Mouse (Mus musculus) ES-Bruce4 (cell line): ENCODE measurements at regions not wholly inside any gene's neighbourhood (a gene's known extent, or its start where the extent isn't known, plus 50 kb on each side); places are given as distances from the start of the nearest gene placed in this dataset.

Experiments used
- H3K27ac ChIP-seq: 2 replicates; pipeline ENCODE4 v1.5.1; 2012; ENCODE audit warnings: low read length, inconsistent platforms; ENCODE audit not compliant: insufficient read depth
- H3K27me3 ChIP-seq: 2 replicates; pipeline ENCODE4 v1.6.1; 2012; ENCODE audit warnings: mild to moderate bottlenecking, low read length, inconsistent platforms; ENCODE audit not compliant: control insufficient read depth, poor library complexity, insufficient read depth, severe bottlenecking
- H3K36me3 ChIP-seq: 2 replicates; pipeline ENCODE4 v1.6.1; 2012; ENCODE audit warnings: inconsistent platforms, mild to moderate bottlenecking, low read length, moderate library complexity; ENCODE audit not compliant: control insufficient read depth, poor library complexity, insufficient read depth, severe bottlenecking
- H3K4me1 ChIP-seq: one replicate; pipeline ENCODE4 v1.8.1; 2011; ENCODE audit warnings: low read length; ENCODE audit not compliant: control insufficient read depth, insufficient read depth
- H3K4me3 ChIP-seq: 2 replicates; pipeline ENCODE4 v1.5.1; 2011; ENCODE audit warnings: low read depth, mild to moderate bottlenecking, low read length
- H3K9ac ChIP-seq: 2 replicates; pipeline ENCODE4 v1.6.1; 2012; ENCODE audit warnings: low read depth, mild to moderate bottlenecking, inconsistent platforms; ENCODE audit not compliant: poor library complexity, severe bottlenecking
- H3K9me3 ChIP-seq: replicated peaks from 2 replicates; pipeline ENCODE4 v1.6.1; 2012; ENCODE audit warnings: mild to moderate bottlenecking, low read length, inconsistent platforms; ENCODE audit not compliant: control insufficient read depth, poor library complexity, insufficient read depth, severe bottlenecking
- CTCF ChIP-seq: IDR thresholded peaks from one replicate; pipeline ENCODE4 v1.8.1; 2011; ENCODE audit warnings: low read depth, low read length
- EP300 ChIP-seq: IDR thresholded peaks from 2 replicates; pipeline ENCODE4 v1.6.1; 2011; ENCODE audit warnings: low read depth, low read length; ENCODE audit not compliant: insufficient read depth
- POLR2A ChIP-seq: IDR thresholded peaks from one replicate; pipeline ENCODE4 v1.8.1; 2011; ENCODE audit warnings: low read length; ENCODE audit not compliant: insufficient read depth

- TF ChIP-seq EP300: no peak
- TF ChIP-seq CTCF: no peak
- no peak for TF ChIP-seq POLR2A
- H3K27ac ChIP-seq: no peak overlapping the region
- H3K4me1 ChIP-seq: no peaks in the 10 kb centered on the region
- H3K4me3 ChIP-seq: no peak overlapping the region
- no peak overlapping the region for H3K9ac ChIP-seq
- H3K9me3 ChIP-seq: no peaks in the 10 kb centered on the region
- no peaks in the 10 kb centered on the region; the same call in 1 of the 2 replicates for H3K27me3 ChIP-seq
- no peaks in the 10 kb centered on the region for H3K36me3 ChIP-seq
These were observed 502.6 kb upstream of the Nrp1 start for GRCm38 (mm10) chr8:127855653-127856300.

- Histone ChIP-seq H3K36me3 (no peaks in the 10 kb centered on the region), H3K9me3 (no peaks in the 10 kb centered on the region), H3K4me3 (no peak overlapping the region), H3K27ac (no peak overlapping the region), H3K4me1 (no peaks in the 10 kb centered on the region), H3K27me3 (no peaks in the 10 kb centered on the region; the same call in 1 of the 2 replicates), H3K9ac (no peak overlapping the region)
- no peak for TF ChIP-seq EP300
- TF ChIP-seq POLR2A: no peak
- no peak for TF ChIP-seq CTCF
These were observed 501.9 kb upstream of the Nrp1 start for GRCm38 (mm10) chr8:127856351-127857135.

DNA sequence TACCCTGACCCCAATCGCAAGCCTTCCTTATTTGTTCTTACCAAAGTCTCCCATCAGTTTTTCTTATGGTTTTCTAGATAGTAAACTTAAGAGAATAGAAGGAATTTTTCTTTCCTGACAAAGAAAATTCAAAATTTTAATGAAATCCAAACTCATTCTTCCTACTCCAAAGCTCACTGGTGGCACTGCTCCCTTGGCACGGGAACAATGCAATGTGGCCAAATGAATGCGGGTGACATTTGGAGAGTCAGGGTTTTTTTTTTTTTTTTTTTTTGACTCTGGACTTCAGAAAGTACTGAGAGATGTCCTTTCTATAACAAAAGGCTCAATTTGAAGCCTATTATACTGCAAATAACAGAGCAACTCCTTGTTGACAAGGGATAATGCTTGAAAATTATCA, 499.4 kb upstream of the Nrp1 start:
- Histone ChIP-seq H3K36me3 (no peaks in the 10 kb centered on the region), H3K27ac (no peak overlapping the region), H3K4me3 (no peak overlapping the region), H3K4me1 (no peaks in the 10 kb centered on the region), H3K9me3 (no peaks in the 10 kb centered on the region), H3K27me3 (no peaks in the 10 kb centered on the region; the same call in 1 of the 2 replicates), H3K9ac (no peak overlapping the region)
- TF ChIP-seq EP300 (no peak), CTCF (no peak), POLR2A (no peak)

DNA sequence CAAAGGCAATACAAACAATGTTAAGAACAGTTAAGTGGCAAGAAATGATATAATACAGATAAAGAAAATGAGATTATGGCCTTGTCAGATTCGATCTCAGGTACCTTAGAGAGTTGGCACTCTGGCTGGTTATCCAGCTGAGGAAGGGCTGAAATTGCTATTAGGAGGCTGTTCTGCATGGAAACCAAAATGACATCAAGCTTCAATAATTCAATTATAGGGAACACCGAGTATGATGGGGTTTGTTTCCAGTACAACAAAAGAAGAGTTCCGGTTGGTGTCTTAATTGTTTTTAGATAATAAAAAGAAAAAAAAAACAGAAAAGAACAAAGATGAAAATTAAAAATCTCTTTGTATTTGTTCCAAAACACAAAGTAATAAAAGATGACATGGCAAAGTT, 498.0 kb upstream of the Nrp1 start:
- no peak overlapping the region for H3K4me3 ChIP-seq
- TF ChIP-seq EP300 (no peak), POLR2A (no peak), CTCF (no peak)
- no peaks in the 10 kb centered on the region; the same call in 1 of the 2 replicates for H3K27me3 ChIP-seq
- H3K4me1 ChIP-seq: no peaks in the 10 kb centered on the region
- H3K9me3 ChIP-seq: no peaks in the 10 kb centered on the region
- no peak overlapping the region for H3K27ac ChIP-seq
- no peaks in the 10 kb centered on the region for H3K36me3 ChIP-seq
- no peak overlapping the region for H3K9ac ChIP-seq

GRCm38 (mm10) chr8:127860891-127861290, 497.5 kb upstream of the Nrp1 start:
- H3K9me3 ChIP-seq: no peaks in the 10 kb centered on the region
- no peaks in the 10 kb centered on the region; the same call in 1 of the 2 replicates for H3K27me3 ChIP-seq
- no peak overlapping the region for H3K4me3 ChIP-seq
- H3K27ac ChIP-seq: no peak overlapping the region
- H3K36me3 ChIP-seq: no peaks in the 10 kb centered on the region
- no peak overlapping the region for H3K9ac ChIP-seq
- no peak for TF ChIP-seq POLR2A
- TF ChIP-seq CTCF: no peak
- no peak for TF ChIP-seq EP300
- H3K4me1 ChIP-seq: no peaks in the 10 kb centered on the region

DNA sequence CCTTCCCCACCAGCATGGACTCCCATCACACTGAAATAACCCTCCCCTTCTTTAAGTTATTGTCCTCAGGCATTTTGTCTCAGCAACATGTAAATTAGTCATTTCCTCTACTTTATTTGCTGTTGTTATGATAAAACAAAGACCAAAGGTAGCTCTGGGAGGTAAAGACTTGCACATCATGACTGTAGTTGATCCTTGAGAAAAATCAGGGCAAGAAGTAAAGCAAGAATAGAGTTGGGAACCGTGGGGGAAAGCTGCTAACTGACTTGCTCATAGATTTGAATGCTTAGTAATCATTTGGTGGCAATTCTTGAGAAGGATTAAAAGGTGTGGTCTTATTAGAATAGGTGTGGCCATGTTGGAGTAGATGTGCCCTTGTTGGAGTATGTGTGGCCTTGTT, 473.8 kb upstream of the Nrp1 start:
- peaks cover 2% of the 10 kb centered on the region; the same call in 1 of the 2 replicates for H3K27me3 ChIP-seq
- TF ChIP-seq CTCF (no peak), EP300 (peak; percentile 27; the same call in 1 of the 2 replicates), POLR2A (no peak)
- H3K9ac ChIP-seq: no peak overlapping the region
- peak overlapping the region; percentile 51 for H3K27ac ChIP-seq
- no peaks in the 10 kb centered on the region for H3K4me1 ChIP-seq
- no peak overlapping the region for H3K4me3 ChIP-seq
- H3K36me3 ChIP-seq: no peaks in the 10 kb centered on the region
- peaks cover 4% of the 10 kb centered on the region; the same call in 1 of the 2 replicates for H3K9me3 ChIP-seq
